Mouse (Mus musculus) small intestine, adult 10 weeks (tissue): ENCODE data around the gene Osbp. TPM values are rescaled to one million over a fixed set of nuclear protein-coding genes. Genes with fewer than 3 reads are reported as not detected.

Experiments
- polyA plus RNA-seq: library from polyadenylated mRNA; stranded (reverse); fragments of 350-450 nt; fragmentation: Illumina TruSeq; extraction: RNeasy Lipid Tissue Mini Kit (QIAGEN cat#74804); gene quantifications from one replicate; pipeline ENCODE4 v1.2.3, GENCODE M21; 2014; ENCODE audit warnings: low replicate concordance

Gene Osbp
- 27.3 TPM for polyA plus RNA-seq

DNA sequence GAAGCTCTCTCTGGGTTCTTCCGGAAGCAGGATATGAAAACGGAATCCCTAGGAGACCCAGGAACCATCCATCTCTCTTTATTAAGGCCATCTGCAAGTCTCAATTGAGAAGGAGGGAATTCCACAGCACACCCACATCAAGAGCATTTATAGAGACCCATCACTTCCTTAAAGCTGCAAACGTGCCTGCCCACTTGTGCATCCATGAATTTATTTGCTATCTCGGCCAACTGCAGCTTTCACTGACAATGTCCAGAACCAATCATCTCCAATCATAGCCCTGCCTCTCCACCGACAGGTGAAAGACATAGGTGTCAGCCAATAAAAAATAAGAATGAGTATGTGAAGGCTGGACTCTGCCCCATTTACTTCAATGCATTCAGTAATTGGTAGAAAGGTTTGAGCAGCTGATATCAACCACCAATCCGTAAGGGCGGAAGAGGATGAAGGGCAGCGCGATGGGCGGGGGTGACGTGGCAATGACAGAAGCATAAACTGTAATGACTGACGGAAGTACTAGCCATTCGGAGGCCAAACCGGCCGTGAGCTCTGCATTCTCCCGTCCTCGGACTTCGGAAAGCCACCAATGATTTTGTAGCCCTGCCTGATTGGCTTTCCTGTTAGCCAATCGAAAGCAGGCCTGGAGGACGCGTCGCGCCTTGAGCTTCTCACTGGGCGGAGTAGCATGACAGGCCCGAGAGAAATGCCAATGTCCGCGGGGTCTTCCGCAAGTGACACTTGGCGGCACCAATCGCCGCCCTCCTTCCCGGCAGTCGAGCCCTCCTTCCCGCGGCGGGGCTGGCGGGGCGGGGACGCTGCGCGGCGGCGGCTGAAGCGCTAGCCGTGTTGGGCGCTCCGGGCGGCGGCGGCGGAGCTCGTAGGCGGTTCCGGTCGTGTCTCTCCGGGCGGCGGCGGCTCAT lies at the start of gene Osbp:
Gene Osbp (plus strand): TSS at position 919 of the 920 bp plus-strand sequence.

DNA sequence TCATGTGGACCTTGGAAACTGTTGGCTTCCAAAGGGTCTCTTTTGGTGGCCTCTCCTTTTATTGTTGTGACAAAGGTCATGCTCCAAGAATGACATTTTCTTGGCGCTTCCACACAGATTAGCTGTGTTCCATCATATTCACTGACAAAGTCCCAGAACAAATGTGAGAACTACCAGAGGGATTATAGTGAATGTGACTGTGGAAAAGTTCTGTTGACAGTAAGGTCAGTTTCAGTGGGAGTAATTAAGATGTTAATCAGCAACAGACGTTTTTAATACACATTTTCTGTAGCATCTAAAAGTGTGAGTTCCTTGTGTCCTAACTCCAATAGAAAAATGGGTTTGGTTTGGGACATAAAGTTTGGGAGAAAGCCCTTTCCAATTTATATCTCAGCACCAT lies 75.5 kb downstream of the Osbp start, which contains the start of gene Olfr1423:
Gene Olfr1423 (minus strand): TSS at position 101 of the 400 bp plus-strand sequence.

Other genes with a start within 250 kb of the Osbp start
- 0.45 TPM for gene Gif, start 218.4 kb upstream of the Osbp start, polyA plus RNA-seq
- 25.3 TPM for gene Mrpl16, start 195.6 kb upstream of the Osbp start, polyA plus RNA-seq
- gene Stx3, start 146.5 kb upstream of the Osbp start, polyA plus RNA-seq, result 129 TPM
- not detected for gene Olfr1417, start 126.7 kb upstream of the Osbp start, polyA plus RNA-seq
- not detected for gene Olfr1418, start 104.9 kb upstream of the Osbp start, polyA plus RNA-seq
- gene Olfr1419, start 90.8 kb upstream of the Osbp start, polyA plus RNA-seq, result not detected
- gene Olfr1420, start 79.4 kb upstream of the Osbp start, polyA plus RNA-seq, result not detected
- gene Patl1, start 53.5 kb upstream of the Osbp start, polyA plus RNA-seq, result 34.9 TPM
- not detected for gene Olfr1423, start 75.4 kb downstream of the Osbp start, polyA plus RNA-seq
- not detected for gene Olfr1424, start 96.7 kb downstream of the Osbp start, polyA plus RNA-seq
- gene Olfr1425, start 111.8 kb downstream of the Osbp start, polyA plus RNA-seq, result not detected
- gene Olfr1426, start 126.1 kb downstream of the Osbp start, polyA plus RNA-seq, result not detected
- gene Olfr1427, start 137.4 kb downstream of the Osbp start, polyA plus RNA-seq, result not detected
- not detected for gene Olfr1428, start 150.0 kb downstream of the Osbp start, polyA plus RNA-seq
- not detected for gene Olfr76, start 157.3 kb downstream of the Osbp start, polyA plus RNA-seq
- gene Olfr1555-ps1, start 204.2 kb downstream of the Osbp start, polyA plus RNA-seq, result not detected
- not detected for gene Olfr1431, start 234.7 kb downstream of the Osbp start, polyA plus RNA-seq